Mouse (Mus musculus): ENCODE measurements at regions not wholly inside any gene's neighbourhood (a gene's known extent, or its start where the extent isn't known, plus 50 kb on each side); places are given as distances from the start of the nearest gene placed in this dataset.

GRCm38 (mm10) chr12:29178168-29178895 is 349.9 kb upstream of the Myt1l start:
- no peak overlapping the region for H3K4me2 ChIP-seq (ENCODE audit: low read depth, low read length)
- H3K9me3 ChIP-seq (ENCODE audit: low read length) = no peaks in the 10 kb centered on the region
- no peak for DNase-seq (ENCODE audit: low spot score)
- TF ChIP-seq CTCF (IDR thresholded peaks at IDR 0.05; ENCODE audit: low read depth) = no peak
- H3K9ac ChIP-seq (replicated peaks; ENCODE audit: low read length) = no peak overlapping the region
- H3K4me1 ChIP-seq (ENCODE audit: insufficient read depth, low read length) = no peaks in the 10 kb centered on the region
- WGBS = 64% methylated on average over 14 of the region's 14 CpGs
- no peak overlapping the region for H3K27ac ChIP-seq
- no peak overlapping the region for H3K4me3 ChIP-seq (ENCODE audit: low read length)
- H3K27me3 ChIP-seq (ENCODE audit: insufficient read depth, low read length) = no peaks in the 10 kb centered on the region
- H3K36me3 ChIP-seq (ENCODE audit: insufficient read depth, low read length) = no peaks in the 10 kb centered on the region
- no peak for ATAC-seq

GRCm38 (mm10) chr12:29179405-29179804 is 348.8 kb upstream of the Myt1l start:
- Histone ChIP-seq H3K27ac (no peak overlapping the region), H3K4me2 (ENCODE audit: low read depth, low read length) (no peak overlapping the region), H3K9me3 (ENCODE audit: low read length) (no peaks in the 10 kb centered on the region), H3K9ac (replicated peaks; ENCODE audit: low read length) (no peak overlapping the region), H3K36me3 (ENCODE audit: insufficient read depth, low read length) (no peaks in the 10 kb centered on the region), H3K4me1 (ENCODE audit: insufficient read depth, low read length) (no peaks in the 10 kb centered on the region), H3K4me3 (ENCODE audit: low read length) (no peak overlapping the region), H3K27me3 (ENCODE audit: insufficient read depth, low read length) (no peaks in the 10 kb centered on the region)
- DNase-seq (ENCODE audit: low spot score) = peak; percentile 28
- TF ChIP-seq CTCF (IDR thresholded peaks at IDR 0.05; ENCODE audit: low read depth) = no peak
- WGBS = 27% methylated on average over 2 of the region's 2 CpGs
- ATAC-seq = peak; percentile 21; the same call in 1 of the 2 replicates

GRCm38 (mm10) chr12:29180576-29180975 is 347.6 kb upstream of the Myt1l start:
- ATAC-seq (no peak), DNase-seq (ENCODE audit: low spot score) (no peak)
- TF ChIP-seq CTCF (IDR thresholded peaks at IDR 0.05; ENCODE audit: low read depth) = no peak
- no peak overlapping the region for H3K9ac ChIP-seq (replicated peaks; ENCODE audit: low read length)
- H3K9me3 ChIP-seq (ENCODE audit: low read length) = no peaks in the 10 kb centered on the region
- no peaks in the 10 kb centered on the region for H3K4me1 ChIP-seq (ENCODE audit: insufficient read depth, low read length)
- H3K4me3 ChIP-seq (ENCODE audit: low read length) = no peak overlapping the region
- H3K36me3 ChIP-seq (ENCODE audit: insufficient read depth, low read length) = no peaks in the 10 kb centered on the region
- no peak overlapping the region for H3K27ac ChIP-seq
- H3K27me3 ChIP-seq (ENCODE audit: insufficient read depth, low read length) = no peaks in the 10 kb centered on the region
- WGBS = 82% methylated on average over 1 of the region's 1 CpGs
- no peak overlapping the region for H3K4me2 ChIP-seq (ENCODE audit: low read depth, low read length)

GRCm38 (mm10) chr12:29187619-29188018 is 340.6 kb upstream of the Myt1l start:
- ATAC-seq (no peak), DNase-seq (ENCODE audit: low spot score) (no peak)
- peak; percentile 32; the same call in 1 of the 2 replicates for TF ChIP-seq CTCF (IDR thresholded peaks at IDR 0.05; ENCODE audit: low read depth)
- Histone ChIP-seq H3K4me3 (ENCODE audit: low read length) (no peak overlapping the region), H3K4me1 (ENCODE audit: insufficient read depth, low read length) (no peaks in the 10 kb centered on the region), H3K9me3 (ENCODE audit: low read length) (no peaks in the 10 kb centered on the region), H3K36me3 (ENCODE audit: insufficient read depth, low read length) (no peaks in the 10 kb centered on the region), H3K27me3 (ENCODE audit: insufficient read depth, low read length) (no peaks in the 10 kb centered on the region), H3K4me2 (ENCODE audit: low read depth, low read length) (no peak overlapping the region), H3K27ac (no peak overlapping the region), H3K9ac (replicated peaks; ENCODE audit: low read length) (no peak overlapping the region)
- 43% methylated on average over 4 of the region's 4 CpGs for WGBS

- no peak overlapping the region for H3K9ac ChIP-seq (replicated peaks; ENCODE audit: low read length)
- DNase-seq (ENCODE audit: low spot score) = no peak
- no peaks in the 10 kb centered on the region for H3K36me3 ChIP-seq (ENCODE audit: insufficient read depth, low read length)
- WGBS = 80% methylated on average over 3 of the region's 3 CpGs
- H3K27me3 ChIP-seq (ENCODE audit: insufficient read depth, low read length) = no peaks in the 10 kb centered on the region
- no peak for ATAC-seq
- H3K4me3 ChIP-seq (ENCODE audit: low read length) = no peak overlapping the region
- H3K4me1 ChIP-seq (ENCODE audit: insufficient read depth, low read length) = no peaks in the 10 kb centered on the region
- H3K4me2 ChIP-seq (ENCODE audit: low read depth, low read length) = no peak overlapping the region
- H3K27ac ChIP-seq = no peak overlapping the region
- no peak for TF ChIP-seq CTCF (IDR thresholded peaks at IDR 0.05; ENCODE audit: low read depth)
- H3K9me3 ChIP-seq (ENCODE audit: low read length) = no peaks in the 10 kb centered on the region
Measured at GRCm38 (mm10) chr12:29192391-29192790, 335.8 kb upstream of the Myt1l start.

- Histone ChIP-seq H3K9me3 (ENCODE audit: low read length) (no peaks in the 10 kb centered on the region), H3K27me3 (ENCODE audit: insufficient read depth, low read length) (no peaks in the 10 kb centered on the region), H3K9ac (replicated peaks; ENCODE audit: low read length) (no peak overlapping the region), H3K4me1 (ENCODE audit: insufficient read depth, low read length) (no peaks in the 10 kb centered on the region), H3K36me3 (ENCODE audit: insufficient read depth, low read length) (no peaks in the 10 kb centered on the region), H3K4me2 (ENCODE audit: low read depth, low read length) (no peak overlapping the region), H3K27ac (no peak overlapping the region), H3K4me3 (ENCODE audit: low read length) (no peak overlapping the region)
- 57% methylated on average over 3 of the region's 3 CpGs for WGBS
- ATAC-seq (no peak), DNase-seq (ENCODE audit: low spot score) (no peak)
- TF ChIP-seq CTCF (IDR thresholded peaks at IDR 0.05; ENCODE audit: low read depth) = no peak
Measured at GRCm38 (mm10) chr12:29211946-29212345, 316.2 kb upstream of the Myt1l start.

GRCm38 (mm10) chr12:29213625-29214024 is 314.6 kb upstream of the Myt1l start:
- TF ChIP-seq CTCF (IDR thresholded peaks at IDR 0.05; ENCODE audit: low read depth) = no peak

More at GRCm38 (mm10) chr12:29213625-29214024, 314.6 kb upstream of the Myt1l start:
- Histone ChIP-seq H3K4me2 (ENCODE audit: low read depth, low read length) (no peak overlapping the region), H3K4me1 (ENCODE audit: insufficient read depth, low read length) (no peaks in the 10 kb centered on the region), H3K27ac (no peak overlapping the region), H3K4me3 (ENCODE audit: low read length) (no peak overlapping the region), H3K9me3 (ENCODE audit: low read length) (no peaks in the 10 kb centered on the region), H3K9ac (replicated peaks; ENCODE audit: low read length) (no peak overlapping the region), H3K27me3 (ENCODE audit: insufficient read depth, low read length) (no peaks in the 10 kb centered on the region), H3K36me3 (ENCODE audit: insufficient read depth, low read length) (no peaks in the 10 kb centered on the region)
- WGBS = 97% methylated on average over 1 of the region's 1 CpGs
- no peak for DNase-seq (ENCODE audit: low spot score)
- no peak for ATAC-seq
